Mouse (Mus musculus) embryonic facial prominence, embryonic 12.5 days (tissue): ENCODE results near the gene Slc35f1. TPM values are rescaled to one million over a fixed set of nuclear protein-coding genes. Genes with fewer than 3 reads are reported as not detected.
A peak's percentile ranks its signal among the peaks of the same experiment; 100 is the strongest.

Experiments
- ATAC-seq: fragments of 200-750 bp; cut with Nextera tagmentation; 2 replicates; pipeline ENCODE4 v1.8.0; 2017; ENCODE audit not compliant: insufficient number of reproducible peaks, insufficient read depth, low FRiP score, low TSS enrichment
- H3K27ac ChIP-seq: fragments of 300-500 bp; sonication (generic); 2 replicates; pipeline ENCODE4 v1.5.1; 2016; ENCODE audit warnings: mild to moderate bottlenecking
- H3K27me3 ChIP-seq: fragments of 300-500 bp; sonication (generic); 2 replicates; pipeline ENCODE4 v1.6.1; 2016; ENCODE audit warnings: mild to moderate bottlenecking, moderate library complexity
- H3K36me3 ChIP-seq: fragments of 300-500 bp; sonication (generic); 2 replicates; pipeline ENCODE4 v1.6.1; 2016; ENCODE audit warnings: mild to moderate bottlenecking
- H3K4me1 ChIP-seq: fragments of 300-500 bp; sonication (generic); 2 replicates; pipeline ENCODE4 v1.6.1; 2016
- H3K4me2 ChIP-seq: fragments of 300-500 bp; sonication (generic); replicated peaks from 2 replicates; pipeline ENCODE4 v1.6.1; 2016; ENCODE audit warnings: mild to moderate bottlenecking, moderate library complexity
- H3K4me3 ChIP-seq: fragments of 300-500 bp; sonication (generic); 2 replicates; pipeline ENCODE4 v1.5.1; 2016; ENCODE audit warnings: mild to moderate bottlenecking
- H3K9ac ChIP-seq: fragments of 300-500 bp; sonication (generic); 2 replicates; pipeline ENCODE4 v1.6.1; 2016; ENCODE audit warnings: mild to moderate bottlenecking, moderate library complexity
- H3K9me3 ChIP-seq: fragments of 300-500 bp; sonication (generic); 2 replicates; pipeline ENCODE4 v1.6.1; 2016; ENCODE audit warnings: mild to moderate bottlenecking, moderate library complexity
- WGBS: fragments of 180-500 bp; shearing (Covaris S2); methylation state at CpG from one replicate; pipeline ENCODE4 v1.1.7; 2016; 5-methylcytosine and 5-hydroxymethylcytosine counted together
- polyA plus RNA-seq: library from polyadenylated mRNA; unstranded; fragments of >200 nt; fragmentation: Nextera tagmentation; extraction: Ambion mirVana; gene quantifications from 2 replicates; pipeline ENCODE4 v1.2.1, GENCODE M21; 2016

Slc35f1 gene
- 4.4 and 4.6 TPM in 2 replicates for polyA plus RNA-seq

- Histone ChIP-seq H3K36me3 (no peaks in the 10 kb centered on the region), H3K27ac (0 out of 2 replicates have a peak within 1 kb of the TSS, but pooled peaks have one; percentile 46), H3K4me1 (peaks cover 6% of the 10 kb centered on the region), H3K9me3 (no peaks in the 10 kb centered on the region), H3K9ac (peak within 1 kb of the TSS; percentile 71), H3K4me3 (peak within 1 kb of the TSS; percentile 69), H3K4me2 (peak within 1 kb of the TSS; percentile 87), H3K27me3 (no peaks in the 10 kb centered on the region)
- ATAC-seq: peak; percentile 87
- under 1% methylated on average over 50 of the region's 54 CpGs for WGBS
Measured at GRCm38 (mm10) chr10:52690334-52690991, at the start of gene Slc35f1. Gene Slc35f1 (plus strand): TSS chr10:52690533.

GRCm38 (mm10) chr10:52671234-52671633 is 19.1 kb upstream of the Slc35f1 start:
- no peak for ATAC-seq
- H3K4me3 ChIP-seq: no peak overlapping the region
- H3K4me1 ChIP-seq: no peaks in the 10 kb centered on the region

DNA sequence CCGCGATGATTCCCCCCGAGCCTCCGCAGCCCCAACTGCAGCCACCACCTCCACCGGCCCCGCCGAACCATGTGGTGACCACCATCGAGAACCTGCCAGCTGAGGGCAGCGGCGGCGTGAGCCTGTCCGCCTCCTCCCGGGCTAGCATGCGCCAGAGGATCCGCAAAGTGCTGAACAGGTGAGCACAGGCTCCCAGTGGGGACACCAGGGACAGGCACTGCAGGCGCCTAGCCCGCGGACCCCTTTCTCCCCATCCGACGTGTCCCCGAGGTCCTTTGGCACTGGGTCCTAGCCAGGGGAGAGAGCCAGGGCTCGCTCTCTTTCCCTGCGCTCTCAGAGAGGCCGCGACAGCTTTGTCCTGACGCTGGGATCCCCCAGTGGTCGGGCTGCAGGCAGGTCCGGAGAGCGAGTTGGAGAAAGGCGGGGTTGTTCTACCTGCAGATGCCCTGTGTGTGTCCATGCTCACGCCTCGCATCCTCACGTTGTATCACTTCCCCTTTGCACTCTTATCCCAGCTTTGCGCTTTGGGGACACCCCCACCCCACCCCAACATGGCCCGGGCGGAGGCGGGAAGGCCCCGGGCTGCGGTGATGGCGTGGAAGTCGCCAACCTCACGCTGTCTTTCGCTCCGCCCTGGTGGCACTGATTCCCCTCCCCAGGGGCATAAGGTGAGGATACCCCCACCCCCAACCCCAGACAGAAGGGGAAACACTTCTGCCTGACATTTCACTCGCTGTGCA is 829 bp downstream of the Slc35f1 start:
- WGBS: 1% methylated on average over 43 of the region's 45 CpGs
- H3K27ac ChIP-seq: no peak overlapping the region
- H3K4me1 ChIP-seq: peaks cover 6% of the 10 kb centered on the region
- peak overlapping the region; percentile 87 for H3K4me2 ChIP-seq
- peak overlapping the region; percentile 69 for H3K4me3 ChIP-seq
- ATAC-seq: peak; percentile 50
- H3K9me3 ChIP-seq: no peaks in the 10 kb centered on the region
- no peaks in the 10 kb centered on the region for H3K27me3 ChIP-seq
- peak overlapping the region; percentile 71 for H3K9ac ChIP-seq
- H3K36me3 ChIP-seq: no peaks in the 10 kb centered on the region

More at GRCm38 (mm10) chr10:52671234-52671633, 19.1 kb upstream of the Slc35f1 start:
- Histone ChIP-seq H3K36me3 (no peaks in the 10 kb centered on the region), H3K4me2 (no peak overlapping the region), H3K9me3 (no peaks in the 10 kb centered on the region), H3K27me3 (no peaks in the 10 kb centered on the region), H3K9ac (no peak overlapping the region), H3K27ac (no peak overlapping the region)

DNA sequence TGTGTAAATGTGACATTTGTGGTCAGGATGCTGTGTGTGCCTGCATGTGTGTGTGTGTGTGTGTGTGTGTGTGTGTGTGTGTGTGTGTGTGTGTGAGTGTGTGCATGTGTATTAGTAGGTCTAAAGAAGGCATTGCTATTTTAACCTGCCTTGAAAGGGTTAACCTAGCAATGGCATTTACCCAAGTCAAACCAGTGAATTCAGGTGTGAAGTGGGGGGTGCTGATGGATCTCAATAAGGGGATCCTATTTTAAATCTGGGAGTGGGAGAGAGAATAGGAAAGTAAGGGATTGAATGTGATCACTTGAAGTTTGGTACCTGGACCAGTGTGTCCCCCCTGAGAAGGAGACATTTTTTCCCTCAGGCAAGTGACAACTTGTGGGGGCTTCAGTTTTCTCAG is 13.4 kb downstream of the Slc35f1 start:
- peak; percentile 16; the same call in 1 of the 2 replicates for ATAC-seq
- peak overlapping the region; percentile 85 for H3K4me2 ChIP-seq

GRCm38 (mm10) chr10:52704101-52705051 is 14.0 kb downstream of the Slc35f1 start:
- Histone ChIP-seq H3K36me3 (no peaks in the 10 kb centered on the region), H3K9me3 (no peaks in the 10 kb centered on the region), H3K4me2 (peak overlapping the region; percentile 85), H3K4me3 (peak overlapping the region; percentile 39), H3K27me3 (no peaks in the 10 kb centered on the region), H3K9ac (peak overlapping the region; percentile 46), H3K4me1 (peaks cover 17% of the 10 kb centered on the region), H3K27ac (peak overlapping the region; percentile 78; the same call in 1 of the 2 replicates)
- peak; percentile 66 for ATAC-seq
- WGBS: 2% methylated on average over 31 of the region's 31 CpGs

More for the DNA sequence above, 13.4 kb downstream of the Slc35f1 start:
- no peaks in the 10 kb centered on the region for H3K36me3 ChIP-seq
- H3K4me3 ChIP-seq: peak overlapping the region; percentile 39; the same call in 1 of the 2 replicates
- H3K27me3 ChIP-seq: no peaks in the 10 kb centered on the region
- H3K9me3 ChIP-seq: no peaks in the 10 kb centered on the region
- no peak overlapping the region for H3K9ac ChIP-seq
- no peak overlapping the region for H3K27ac ChIP-seq
- peaks cover 17% of the 10 kb centered on the region for H3K4me1 ChIP-seq

GRCm38 (mm10) chr10:52709482-52709881 is 19.1 kb downstream of the Slc35f1 start:
- 77% methylated on average over 2 of the region's 2 CpGs for WGBS
- Histone ChIP-seq H3K4me3 (no peak overlapping the region), H3K9ac (no peak overlapping the region), H3K4me1 (peaks cover 3% of the 10 kb centered on the region; the same call in 1 of the 2 replicates), H3K36me3 (no peaks in the 10 kb centered on the region), H3K27me3 (no peaks in the 10 kb centered on the region), H3K9me3 (no peaks in the 10 kb centered on the region), H3K4me2 (no peak overlapping the region), H3K27ac (no peak overlapping the region)
- ATAC-seq: no peak

- no peak for ATAC-seq
- no peak overlapping the region for H3K4me3 ChIP-seq
Measured at GRCm38 (mm10) chr10:52712166-52712565, 21.8 kb downstream of the Slc35f1 start.

GRCm38 (mm10) chr10:52714557-52714956 is 24.2 kb downstream of the Slc35f1 start:
- 64% methylated on average over 2 of the region's 2 CpGs for WGBS
- Histone ChIP-seq H3K9ac (no peak overlapping the region), H3K9me3 (no peaks in the 10 kb centered on the region), H3K4me1 (no peaks in the 10 kb centered on the region), H3K4me3 (no peak overlapping the region), H3K36me3 (no peaks in the 10 kb centered on the region), H3K4me2 (no peak overlapping the region), H3K27ac (no peak overlapping the region), H3K27me3 (no peaks in the 10 kb centered on the region)
- ATAC-seq: no peak

More at GRCm38 (mm10) chr10:52712166-52712565, 21.8 kb downstream of the Slc35f1 start:
- Histone ChIP-seq H3K9me3 (no peaks in the 10 kb centered on the region), H3K4me2 (no peak overlapping the region), H3K27ac (no peak overlapping the region), H3K4me1 (no peaks in the 10 kb centered on the region), H3K27me3 (no peaks in the 10 kb centered on the region), H3K36me3 (no peaks in the 10 kb centered on the region), H3K9ac (no peak overlapping the region)
- WGBS: 90% methylated on average over 4 of the region's 4 CpGs

DNA sequence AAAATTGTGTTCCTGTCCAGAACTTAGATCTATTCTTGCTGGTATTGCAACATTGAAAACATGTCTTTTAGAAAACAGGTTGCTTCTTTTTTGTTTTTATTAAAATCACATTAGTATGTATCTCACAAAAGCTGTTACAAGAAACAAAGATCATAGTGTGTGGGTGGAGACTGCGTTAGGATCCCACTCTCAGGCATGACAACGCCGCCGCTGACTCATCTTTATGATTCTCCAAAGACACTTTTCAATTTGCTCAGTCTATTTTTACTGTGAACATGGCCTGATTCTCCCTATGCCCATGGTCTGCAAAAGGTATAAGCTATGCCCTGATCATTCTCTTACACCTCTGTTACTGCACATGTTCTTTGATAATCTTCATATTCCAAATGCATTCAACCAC is 24.8 kb downstream of the Slc35f1 start:
- no peaks in the 10 kb centered on the region for H3K36me3 ChIP-seq
- H3K4me1 ChIP-seq: no peaks in the 10 kb centered on the region
- H3K27me3 ChIP-seq: no peaks in the 10 kb centered on the region
- WGBS: 92% methylated on average over 4 of the region's 4 CpGs
- no peak overlapping the region for H3K9ac ChIP-seq
- H3K27ac ChIP-seq: no peak overlapping the region
- H3K9me3 ChIP-seq: no peaks in the 10 kb centered on the region
- H3K4me3 ChIP-seq: no peak overlapping the region
- ATAC-seq: no peak
- no peak overlapping the region for H3K4me2 ChIP-seq

GRCm38 (mm10) chr10:52718199-52718917 is 28.0 kb downstream of the Slc35f1 start:
- Histone ChIP-seq H3K27ac (no peak overlapping the region), H3K9ac (no peak overlapping the region), H3K27me3 (no peaks in the 10 kb centered on the region), H3K4me1 (no peaks in the 10 kb centered on the region), H3K36me3 (no peaks in the 10 kb centered on the region), H3K4me2 (no peak overlapping the region), H3K4me3 (no peak overlapping the region), H3K9me3 (no peaks in the 10 kb centered on the region)
- WGBS: 89% methylated on average over 1 of the region's 1 CpGs
- ATAC-seq: no peak

DNA sequence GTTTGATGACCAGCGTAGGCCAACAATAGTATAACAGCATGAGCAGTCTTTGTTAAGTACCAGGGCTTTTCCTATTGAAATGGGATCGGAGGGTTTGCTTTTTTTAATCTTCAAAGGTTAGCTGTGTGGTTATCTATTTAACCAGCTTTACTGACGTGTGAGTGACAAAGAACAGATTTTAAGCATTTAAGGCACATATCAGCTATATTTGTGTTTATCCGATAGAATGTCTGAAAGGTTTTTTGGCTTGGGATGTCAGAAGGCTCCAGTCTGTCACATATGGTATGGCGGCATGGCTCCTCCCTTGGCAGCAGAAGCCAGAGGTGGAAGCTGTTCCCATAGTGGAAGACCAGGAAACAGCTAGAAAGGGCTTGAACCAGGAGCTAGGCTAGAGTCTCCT is 36.3 kb downstream of the Slc35f1 start:
- Histone ChIP-seq H3K4me2 (no peak overlapping the region), H3K36me3 (no peaks in the 10 kb centered on the region), H3K27ac (no peak overlapping the region), H3K4me1 (no peaks in the 10 kb centered on the region), H3K9ac (no peak overlapping the region), H3K27me3 (no peaks in the 10 kb centered on the region), H3K4me3 (no peak overlapping the region), H3K9me3 (no peaks in the 10 kb centered on the region)
- ATAC-seq: no peak
- 88% methylated on average over 5 of the region's 5 CpGs for WGBS
